Mouse (Mus musculus): ENCODE measurements around the gene Rhot2. TPM values are rescaled to one million over a fixed set of nuclear protein-coding genes. Genes with fewer than 3 reads are reported as not detected.

Gene Rhot2
- polyA plus RNA-seq, 1 experiment from 2014 or later = 29.3 TPM

- peaks cover 14% of the 10 kb centered on the region for H3K36me3 ChIP-seq (ENCODE audit: insufficient read depth, low read length)
- H3K4me2 ChIP-seq (replicated peaks; ENCODE audit: low read depth, low read length) = peak overlapping the region; percentile 94
- peak overlapping the region; percentile 85 for H3K9ac ChIP-seq (replicated peaks; ENCODE audit: low read length)
- H3K9me3 ChIP-seq (ENCODE audit: low read length) = no peaks in the 10 kb centered on the region
- H3K4me1 ChIP-seq (ENCODE audit: insufficient read depth, low read length) = peaks cover 15% of the 10 kb centered on the region
- H3K27ac ChIP-seq (ENCODE audit: low read length) = peak overlapping the region; percentile 88
- under 1% methylated on average over 41 of the region's 42 CpGs for WGBS
- no peaks in the 10 kb centered on the region for H3K27me3 ChIP-seq (ENCODE audit: insufficient read depth, low read length)
- ATAC-seq (ENCODE audit: low FRiP score, low TSS enrichment) = peak; percentile 58
- peak overlapping the region; percentile 96 for H3K4me3 ChIP-seq (ENCODE audit: low read length)
Observed at GRCm38 (mm10) chr17:25867836-25868600, 23.4 kb upstream of the Rhot2 start.

DNA sequence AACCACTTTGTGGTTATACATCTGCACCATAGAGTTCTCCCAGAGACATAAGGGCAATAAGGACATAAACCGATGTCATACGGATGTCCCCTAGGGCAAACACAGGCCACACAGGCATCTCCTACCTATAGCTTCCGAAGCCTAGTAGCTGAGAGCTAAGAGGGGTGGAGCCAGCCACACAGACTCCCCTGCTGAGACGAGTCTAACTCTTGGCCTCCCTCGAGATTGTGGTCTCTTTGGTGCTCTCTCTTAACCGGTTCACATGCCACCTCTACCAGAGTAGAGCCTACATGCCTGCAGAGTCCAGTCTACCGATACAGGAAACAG, 22.8 kb upstream of the Rhot2 start:
- Histone ChIP-seq H3K9ac (replicated peaks; ENCODE audit: low read length) (peak overlapping the region; percentile 85), H3K9me3 (ENCODE audit: low read length) (no peaks in the 10 kb centered on the region)

GRCm38 (mm10) chr17:25866172-25866571, 21.5 kb upstream of the Rhot2 start:
- Histone ChIP-seq H3K27me3 (ENCODE audit: insufficient read depth, low read length) (no peaks in the 10 kb centered on the region), H3K36me3 (ENCODE audit: insufficient read depth, low read length) (peaks cover 14% of the 10 kb centered on the region), H3K27ac (ENCODE audit: low read length) (no peak overlapping the region), H3K4me2 (replicated peaks; ENCODE audit: low read depth, low read length) (no peak overlapping the region), H3K4me3 (ENCODE audit: low read length) (no peak overlapping the region), H3K9me3 (ENCODE audit: low read length) (no peaks in the 10 kb centered on the region), H3K4me1 (ENCODE audit: insufficient read depth, low read length) (peaks cover 23% of the 10 kb centered on the region), H3K9ac (replicated peaks; ENCODE audit: low read length) (0 out of 2 replicates have a peak overlapping the region, but pooled peaks have one; percentile 26)
- WGBS = 95% methylated on average over 3 of the region's 3 CpGs
- ATAC-seq (ENCODE audit: low FRiP score, low TSS enrichment) = no peak

More for the DNA sequence above, 22.8 kb upstream of the Rhot2 start:
- Histone ChIP-seq H3K27me3 (ENCODE audit: insufficient read depth, low read length) (no peaks in the 10 kb centered on the region), H3K4me2 (replicated peaks; ENCODE audit: low read depth, low read length) (peak overlapping the region; percentile 94), H3K4me3 (ENCODE audit: low read length) (peak overlapping the region; percentile 96), H3K27ac (ENCODE audit: low read length) (peak overlapping the region; percentile 88), H3K36me3 (ENCODE audit: insufficient read depth, low read length) (peaks cover 14% of the 10 kb centered on the region), H3K4me1 (ENCODE audit: insufficient read depth, low read length) (peaks cover 15% of the 10 kb centered on the region)
- 7% methylated on average over 7 of the region's 7 CpGs for WGBS
- 0 out of 2 replicates have a peak, but pooled peaks have one; percentile 2 for ATAC-seq (ENCODE audit: low FRiP score, low TSS enrichment)

GRCm38 (mm10) chr17:25865288-25865687, 20.6 kb upstream of the Rhot2 start:
- ATAC-seq (ENCODE audit: low FRiP score, low TSS enrichment) = no peak
- H3K4me1 ChIP-seq (ENCODE audit: insufficient read depth, low read length) = peaks cover 29% of the 10 kb centered on the region
- H3K27ac ChIP-seq (ENCODE audit: low read length) = no peak overlapping the region
- H3K4me2 ChIP-seq (replicated peaks; ENCODE audit: low read depth, low read length) = no peak overlapping the region
- H3K9ac ChIP-seq (replicated peaks; ENCODE audit: low read length) = no peak overlapping the region
- WGBS = 85% methylated on average over 11 of the region's 11 CpGs
- H3K36me3 ChIP-seq (ENCODE audit: insufficient read depth, low read length) = peaks cover 14% of the 10 kb centered on the region
- no peaks in the 10 kb centered on the region for H3K9me3 ChIP-seq (ENCODE audit: low read length)
- no peak overlapping the region for H3K4me3 ChIP-seq (ENCODE audit: low read length)
- no peaks in the 10 kb centered on the region for H3K27me3 ChIP-seq (ENCODE audit: insufficient read depth, low read length)

GRCm38 (mm10) chr17:25864311-25864710, 19.7 kb upstream of the Rhot2 start:
- Histone ChIP-seq H3K9me3 (ENCODE audit: low read length) (no peaks in the 10 kb centered on the region), H3K27ac (ENCODE audit: low read length) (no peak overlapping the region), H3K4me2 (replicated peaks; ENCODE audit: low read depth, low read length) (no peak overlapping the region), H3K4me3 (ENCODE audit: low read length) (no peak overlapping the region), H3K27me3 (ENCODE audit: insufficient read depth, low read length) (no peaks in the 10 kb centered on the region), H3K9ac (replicated peaks; ENCODE audit: low read length) (no peak overlapping the region), H3K36me3 (ENCODE audit: insufficient read depth, low read length) (peaks cover 14% of the 10 kb centered on the region), H3K4me1 (ENCODE audit: insufficient read depth, low read length) (peaks cover 31% of the 10 kb centered on the region)
- WGBS = 87% methylated on average over 14 of the region's 14 CpGs
- no peak for ATAC-seq (ENCODE audit: low FRiP score, low TSS enrichment)

GRCm38 (mm10) chr17:25863681-25864080, 19.0 kb upstream of the Rhot2 start:
- 89% methylated on average over 6 of the region's 6 CpGs for WGBS
- H3K4me2 ChIP-seq (replicated peaks; ENCODE audit: low read depth, low read length) = no peak overlapping the region
- no peak overlapping the region for H3K4me3 ChIP-seq (ENCODE audit: low read length)
- H3K36me3 ChIP-seq (ENCODE audit: insufficient read depth, low read length) = peaks cover 14% of the 10 kb centered on the region
- H3K27me3 ChIP-seq (ENCODE audit: insufficient read depth, low read length) = no peaks in the 10 kb centered on the region
- H3K4me1 ChIP-seq (ENCODE audit: insufficient read depth, low read length) = peaks cover 27% of the 10 kb centered on the region
- no peak for ATAC-seq (ENCODE audit: low FRiP score, low TSS enrichment)
- no peaks in the 10 kb centered on the region for H3K9me3 ChIP-seq (ENCODE audit: low read length)
- no peak overlapping the region for H3K27ac ChIP-seq (ENCODE audit: low read length)
- no peak overlapping the region for H3K9ac ChIP-seq (replicated peaks; ENCODE audit: low read length)

GRCm38 (mm10) chr17:25861704-25862612, 17.3 kb upstream of the Rhot2 start:
- peak overlapping the region; percentile 93 for H3K9ac ChIP-seq (replicated peaks; ENCODE audit: low read length)
- peak overlapping the region; percentile 95 for H3K4me2 ChIP-seq (replicated peaks; ENCODE audit: low read depth, low read length)
- H3K27me3 ChIP-seq (ENCODE audit: insufficient read depth, low read length) = no peaks in the 10 kb centered on the region
- H3K27ac ChIP-seq (ENCODE audit: low read length) = peak overlapping the region; percentile 89
- peak overlapping the region; percentile 65 for H3K4me3 ChIP-seq (ENCODE audit: low read length)
- H3K36me3 ChIP-seq (ENCODE audit: insufficient read depth, low read length) = peaks cover 14% of the 10 kb centered on the region
- peaks cover 17% of the 10 kb centered on the region for H3K4me1 ChIP-seq (ENCODE audit: insufficient read depth, low read length)
- H3K9me3 ChIP-seq (ENCODE audit: low read length) = no peaks in the 10 kb centered on the region
- 13% methylated on average over 6 of the region's 6 CpGs for WGBS
- ATAC-seq (ENCODE audit: low FRiP score, low TSS enrichment) = peak; percentile 29

DNA sequence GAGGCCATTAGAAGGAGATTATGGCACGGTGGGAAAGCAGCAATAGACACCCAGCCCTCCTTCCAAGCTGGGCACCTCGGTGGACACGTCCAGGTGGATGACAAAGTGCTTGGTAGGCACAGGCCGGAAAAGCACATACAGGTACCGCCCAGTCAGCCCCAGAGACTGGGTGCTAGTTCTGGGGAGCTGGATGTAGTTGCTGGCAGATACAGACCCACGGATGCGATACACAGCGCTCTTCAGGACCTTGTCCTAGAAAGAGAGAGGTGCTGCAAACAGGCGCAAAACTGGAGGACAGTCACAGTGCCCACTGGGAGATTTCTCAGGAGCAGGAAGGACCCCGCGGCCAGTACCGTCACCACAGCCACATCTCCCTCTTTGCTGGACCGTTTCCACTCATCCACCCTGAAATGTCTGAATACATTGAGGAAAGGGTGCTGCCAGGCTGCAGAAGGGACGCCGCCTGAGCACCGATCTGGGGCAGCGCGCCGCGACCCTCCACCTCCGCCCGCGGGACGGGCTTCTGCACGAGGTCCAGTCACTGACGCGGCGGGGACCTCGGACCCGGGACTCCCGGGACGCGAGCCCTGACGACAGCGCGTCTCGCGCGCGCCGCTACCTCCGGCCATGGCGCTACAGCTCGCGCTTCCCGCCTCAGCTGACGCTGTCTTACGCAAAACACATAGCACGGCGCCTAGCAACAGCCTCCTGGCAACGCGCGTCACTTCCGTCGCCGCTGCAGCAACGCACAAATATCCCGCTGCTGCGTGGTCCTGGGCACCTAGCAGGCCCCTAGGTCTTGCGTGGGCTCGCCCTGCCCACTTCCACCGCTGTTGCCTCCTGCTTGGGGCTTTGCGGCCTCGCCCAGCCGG, 16.4 kb upstream of the Rhot2 start, which contains the start of gene Wdr90:
TSS of gene Wdr90 (minus strand) at position 670 of the 872 bp plus-strand sequence.
- Histone ChIP-seq H3K27ac (ENCODE audit: low read length) (peak within 1 kb of the TSS; percentile 89), H3K4me1 (ENCODE audit: insufficient read depth, low read length) (peaks cover 17% of the 10 kb centered on the region), H3K4me2 (replicated peaks; ENCODE audit: low read depth, low read length) (peak within 1 kb of the TSS; percentile 95), H3K4me3 (ENCODE audit: low read length) (peak within 1 kb of the TSS; percentile 65), H3K9me3 (ENCODE audit: low read length) (no peaks in the 10 kb centered on the region), H3K9ac (replicated peaks; ENCODE audit: low read length) (peak within 1 kb of the TSS; percentile 93), H3K36me3 (ENCODE audit: insufficient read depth, low read length) (peaks cover 9% of the 10 kb centered on the region), H3K27me3 (ENCODE audit: insufficient read depth, low read length) (no peaks in the 10 kb centered on the region)
- peak; percentile 93 for ATAC-seq (ENCODE audit: low FRiP score, low TSS enrichment)
- WGBS = 3% methylated on average over 65 of the region's 65 CpGs

DNA sequence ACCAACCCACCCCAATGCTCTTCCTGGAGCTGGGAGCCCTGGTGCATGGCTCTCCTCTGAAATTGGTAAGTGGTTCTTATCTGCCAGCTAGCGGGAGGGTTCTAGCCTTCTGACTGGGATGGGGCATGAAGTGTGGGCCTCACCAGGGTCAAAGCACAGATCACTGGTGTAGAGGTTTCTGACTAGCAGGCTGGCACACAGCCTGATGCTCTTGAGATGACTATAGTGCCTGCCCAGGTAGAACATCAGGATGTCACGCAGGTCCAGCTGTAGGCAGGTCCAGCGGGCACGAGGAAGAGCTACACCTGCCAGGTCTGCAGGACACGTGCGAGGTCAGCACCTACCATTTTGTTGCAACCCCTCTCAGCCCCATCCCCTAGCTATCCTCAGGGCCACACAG, 15.6 kb upstream of the Rhot2 start:
- H3K4me2 ChIP-seq (replicated peaks; ENCODE audit: low read depth, low read length) = peak overlapping the region; percentile 95
- H3K4me3 ChIP-seq (ENCODE audit: low read length) = peak overlapping the region; percentile 65
- peaks cover 17% of the 10 kb centered on the region for H3K4me1 ChIP-seq (ENCODE audit: insufficient read depth, low read length)
- no peaks in the 10 kb centered on the region for H3K27me3 ChIP-seq (ENCODE audit: insufficient read depth, low read length)
- 84% methylated on average over 6 of the region's 6 CpGs for WGBS
- ATAC-seq (ENCODE audit: low FRiP score, low TSS enrichment) = no peak
- H3K27ac ChIP-seq (ENCODE audit: low read length) = no peak overlapping the region
- H3K9ac ChIP-seq (replicated peaks; ENCODE audit: low read length) = peak overlapping the region; percentile 93
- no peaks in the 10 kb centered on the region for H3K9me3 ChIP-seq (ENCODE audit: low read length)
- H3K36me3 ChIP-seq (ENCODE audit: insufficient read depth, low read length) = peaks cover 8% of the 10 kb centered on the region

Data from kidney, embryonic 16.5 days (tissue).